Mouse (Mus musculus) heart, adult 8-10 months (tissue): ENCODE measurements at regions not wholly inside any gene's neighbourhood (a gene's known extent, or its start where the extent isn't known, plus 50 kb on each side); places are given as distances from the start of the nearest gene placed in this dataset.
A peak's percentile ranks its signal among the peaks of the same experiment; 100 is the strongest.

Source experiments
- DNase-seq: peaks from one replicate; pipeline ENCODE4 v3.0.0; 2022; ENCODE audit warnings: low spot score

DNA sequence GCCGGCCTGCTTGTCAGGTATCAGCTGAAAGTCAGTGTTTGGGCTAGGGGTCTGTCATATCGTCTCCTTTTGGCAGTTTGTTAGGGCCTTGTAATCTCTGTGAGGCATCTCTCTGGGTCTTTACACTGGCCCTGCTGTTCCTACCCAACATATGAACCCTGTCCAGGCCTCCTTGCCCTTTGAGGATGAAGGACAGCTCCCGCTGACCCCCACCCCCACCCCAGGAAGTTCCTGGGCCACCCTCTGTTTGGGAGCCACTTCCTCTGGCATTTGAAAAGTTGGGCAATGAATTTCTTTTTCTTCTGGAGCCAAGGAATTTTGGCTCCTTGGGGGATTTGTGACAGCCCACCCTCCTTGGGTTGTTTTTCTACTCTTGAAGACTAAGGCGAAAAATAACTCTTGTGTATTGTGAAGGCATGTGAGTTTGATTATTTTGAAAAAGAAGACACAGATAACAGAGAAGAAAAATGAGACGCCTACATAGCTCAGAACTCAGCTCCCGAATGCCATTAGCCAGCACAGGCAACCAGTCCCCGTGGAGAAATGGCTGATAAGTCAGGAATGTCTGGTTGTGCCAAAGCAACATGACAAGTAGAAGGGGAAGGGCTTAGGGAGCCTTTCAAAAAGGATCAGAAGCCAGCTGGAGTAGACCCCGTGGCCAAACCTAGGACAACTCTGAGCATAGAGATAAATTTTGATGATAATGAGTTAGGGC, 249.5 kb downstream of the Gm49356 start:
- DNase-seq: peak; percentile 21

- no peak for DNase-seq
Measured at GRCm38 (mm10) chr15:59141621-59142020, 252.5 kb downstream of the Gm49356 start.

DNA sequence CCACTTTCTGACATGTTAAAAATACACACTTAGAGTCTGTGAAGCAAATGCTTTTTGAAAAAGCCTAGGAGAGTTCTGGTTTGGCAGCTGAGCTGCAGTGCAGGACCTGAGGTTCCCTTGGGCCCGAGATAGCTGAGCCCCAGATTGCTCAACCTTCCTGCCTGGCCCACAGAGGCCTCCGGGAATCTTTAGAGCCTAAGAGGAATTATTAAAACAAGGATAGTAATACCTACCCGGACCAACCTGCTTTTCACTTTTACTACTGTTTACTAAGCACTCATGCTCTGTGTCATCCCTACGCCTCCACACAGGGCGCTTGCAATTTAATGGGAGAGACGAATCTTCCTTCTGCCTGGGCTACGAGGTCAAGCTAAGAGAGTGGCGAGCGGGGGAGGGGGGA, 253.4 kb downstream of the Gm49356 start:
- no peak for DNase-seq

GRCm38 (mm10) chr15:59143891-59144290, 254.8 kb downstream of the Gm49356 start:
- no peak for DNase-seq

- DNase-seq: no peak
Measured at GRCm38 (mm10) chr15:59145679-59146078, 256.6 kb downstream of the Gm49356 start.

GRCm38 (mm10) chr15:59146111-59146510, 257.0 kb downstream of the Gm49356 start:
- no peak for DNase-seq

DNA sequence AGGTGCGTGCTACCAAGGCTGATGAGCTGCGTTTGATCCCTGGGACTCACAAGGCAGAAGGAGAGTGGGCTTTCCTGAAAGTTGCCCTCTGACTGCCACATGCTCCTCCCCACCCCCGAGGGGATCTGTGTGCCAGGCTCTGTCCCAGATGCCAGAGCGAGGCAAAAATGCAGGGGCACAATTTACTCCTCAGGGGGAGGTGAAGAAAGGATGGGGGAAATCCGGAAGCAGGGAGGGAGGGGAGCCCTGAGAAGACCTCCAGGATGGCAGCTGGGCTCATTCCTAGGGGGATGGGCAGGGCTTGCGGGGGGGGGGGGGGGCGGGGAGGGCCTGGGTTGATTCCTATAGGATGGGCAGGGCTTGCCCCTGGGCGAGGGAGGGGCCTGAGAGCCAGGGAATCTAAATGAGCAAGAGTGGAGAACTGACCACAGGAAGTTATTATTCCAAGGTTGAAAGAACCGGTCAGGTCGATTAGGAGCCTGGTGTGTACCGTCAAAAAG, 257.5 kb downstream of the Gm49356 start:
- DNase-seq: no peak

GRCm38 (mm10) chr15:59148531-59148930, 259.4 kb downstream of the Gm49356 start:
- no peak for DNase-seq

GRCm38 (mm10) chr15:59151506-59151905, 262.4 kb downstream of the Gm49356 start:
- no peak for DNase-seq

- DNase-seq: no peak
Measured at GRCm38 (mm10) chr15:59152786-59153388, 263.8 kb downstream of the Gm49356 start.

DNA sequence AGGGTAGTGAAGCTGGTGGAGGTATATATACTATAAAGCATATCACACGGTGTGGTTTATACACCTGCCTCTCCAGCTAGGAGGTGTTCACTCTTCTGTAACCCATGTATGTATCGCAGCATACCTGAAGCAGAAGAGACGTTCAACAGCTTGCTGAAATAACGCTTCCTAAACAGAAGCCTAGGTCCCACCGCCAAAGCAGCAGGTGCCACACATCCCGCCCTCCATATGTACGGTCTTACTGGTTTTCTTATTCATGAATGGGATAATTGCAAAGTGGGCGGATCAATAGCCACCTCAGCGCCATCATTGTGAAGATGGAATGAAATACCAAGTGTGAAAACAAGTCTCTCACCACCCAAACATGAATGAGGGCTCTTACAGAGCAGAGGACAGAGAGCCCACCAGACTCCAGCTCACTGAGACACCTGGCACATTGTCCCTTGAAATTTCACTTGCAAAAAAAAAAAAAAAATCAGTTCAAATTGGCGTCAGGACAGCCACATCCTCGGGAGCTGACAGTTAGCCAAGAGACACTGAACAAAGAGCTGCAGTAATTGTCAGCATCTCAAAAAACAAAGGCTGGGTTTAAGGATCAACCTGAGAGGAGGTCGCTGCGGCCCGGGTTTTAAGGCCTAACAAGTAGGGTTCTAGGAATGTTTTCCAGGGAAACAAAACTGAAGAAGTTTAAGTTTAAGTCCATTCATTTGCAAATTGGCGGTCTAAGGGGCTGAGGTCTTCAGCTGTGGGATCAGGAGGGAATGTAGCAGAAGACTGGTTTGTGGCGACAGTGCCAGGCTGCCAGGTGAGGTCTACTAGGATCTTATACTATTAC, 264.5 kb downstream of the Gm49356 start:
- DNase-seq: no peak

- DNase-seq: no peak
Measured at GRCm38 (mm10) chr15:59154407-59155288, 265.6 kb downstream of the Gm49356 start.

DNA sequence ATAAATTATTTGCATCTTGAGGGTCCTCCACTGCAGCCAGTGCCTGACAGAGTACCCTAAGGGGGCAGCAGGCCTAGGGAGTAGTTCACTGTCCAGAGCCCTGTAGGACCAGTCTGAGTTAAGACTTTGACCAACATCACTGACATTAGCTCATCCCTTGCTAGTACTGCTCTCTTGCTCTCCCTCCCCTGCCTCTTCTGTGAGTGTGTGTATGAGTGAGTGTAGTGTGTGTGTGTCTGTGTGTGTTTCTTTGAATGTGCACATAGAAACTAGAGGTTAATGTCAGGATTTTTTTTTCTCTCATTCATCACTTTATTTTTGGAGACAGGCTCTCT, 266.2 kb downstream of the Gm49356 start:
- DNase-seq: no peak

- no peak for DNase-seq
Measured at GRCm38 (mm10) chr15:59156328-59156727, 267.2 kb downstream of the Gm49356 start.

GRCm38 (mm10) chr15:59158760-59159159, 269.7 kb downstream of the Gm49356 start:
- DNase-seq: no peak

- no peak for DNase-seq
Measured at GRCm38 (mm10) chr15:59160931-59161920, 272.1 kb downstream of the Gm49356 start.

GRCm38 (mm10) chr15:59167937-59168659, 279.0 kb downstream of the Gm49356 start:
- no peak for DNase-seq

DNA sequence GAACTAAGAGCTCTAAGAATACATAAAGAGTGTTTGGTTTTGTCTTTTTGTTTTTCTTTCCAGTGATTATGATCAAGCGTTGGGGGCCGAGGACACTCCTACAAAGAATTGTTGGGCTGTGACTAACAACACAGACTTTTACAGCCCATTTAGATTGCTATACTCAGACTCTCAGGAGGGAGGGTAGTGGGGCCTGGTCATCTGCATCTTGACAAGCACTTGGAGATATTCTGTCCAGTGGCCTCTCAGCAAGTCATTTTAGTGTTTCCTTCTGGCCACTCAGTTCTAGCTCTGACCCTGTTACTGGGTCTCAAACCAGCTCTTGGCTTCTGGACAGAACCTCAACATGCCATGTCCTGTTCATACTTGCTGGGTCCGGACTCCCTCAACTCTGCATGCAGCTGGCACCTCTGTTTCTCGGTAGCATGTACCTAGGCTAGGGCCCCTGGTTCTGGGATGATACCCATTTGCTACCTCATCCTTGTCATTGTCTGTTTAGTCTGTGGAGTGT, 279.6 kb downstream of the Gm49356 start:
- no peak for DNase-seq

- no peak for DNase-seq
Measured at GRCm38 (mm10) chr15:59169237-59169797, 280.2 kb downstream of the Gm49356 start.
